Mouse (Mus musculus) embryonic fibroblast, embryonic 13.5 days (primary cell): ENCODE results near the gene E030018B13Rik. TPM values are rescaled to one million over a fixed set of nuclear protein-coding genes. Genes with fewer than 3 reads are reported as not detected.

Source experiments
- H3K27ac ChIP-seq: 2 replicates; pipeline ENCODE4 v1.5.1; 2012; ENCODE audit warnings: low read length, control low read depth, inconsistent platforms; ENCODE audit not compliant: insufficient read depth
- H3K4me1 ChIP-seq: 2 replicates; pipeline ENCODE4 v1.6.1; 2011; ENCODE audit warnings: low read length; ENCODE audit not compliant: control insufficient read depth, insufficient read depth
- H3K4me3 ChIP-seq: 2 replicates; pipeline ENCODE4 v1.5.1; 2011; ENCODE audit warnings: mild to moderate bottlenecking, control low read depth, low read length; ENCODE audit not compliant: insufficient read depth
- CTCF ChIP-seq: IDR thresholded peaks from 2 replicates; pipeline ENCODE4 v1.5.1; 2011; ENCODE audit warnings: mild to moderate bottlenecking, control low read depth, low read length, moderate library complexity, borderline replicate concordance; ENCODE audit not compliant: insufficient read depth
- POLR2A ChIP-seq: IDR thresholded peaks from 2 replicates; pipeline ENCODE4 v1.6.1; 2011; ENCODE audit warnings: low read depth, mild to moderate bottlenecking, control low read depth, low read length, moderate library complexity
- polyA plus RNA-seq: library from polyadenylated mRNA; stranded (reverse); fragments of >200 nt; gene quantifications from 2 replicates; pipeline ENCODE4 v1.2.4, GENCODE M21; 2011; ENCODE audit warnings: low read depth; ENCODE audit not compliant: missing spikeins, insufficient read length

E030018B13Rik gene
- polyA plus RNA-seq, 1 experiment = not detected

- Histone ChIP-seq H3K27ac (no peak overlapping the region), H3K4me1 (peaks cover 19% of the 10 kb centered on the region), H3K4me3 (no peak overlapping the region)
- TF ChIP-seq CTCF = no peak
- TF ChIP-seq POLR2A = no peak
Measured at GRCm38 (mm10) chr7:63905190-63905589, 11.5 kb upstream of the E030018B13Rik start.

GRCm38 (mm10) chr7:63905642-63906041 lies 11.0 kb upstream of the E030018B13Rik start:
- H3K27ac ChIP-seq = no peak overlapping the region
- H3K4me1 ChIP-seq = peaks cover 22% of the 10 kb centered on the region
- H3K4me3 ChIP-seq = no peak overlapping the region
- TF ChIP-seq CTCF (no peak), POLR2A (no peak)

GRCm38 (mm10) chr7:63907778-63908495 lies 8.7 kb upstream of the E030018B13Rik start:
- peak overlapping the region; percentile 82; the same call in 1 of the 2 replicates for H3K27ac ChIP-seq

GRCm38 (mm10) chr7:63908496-63909285 lies 8.0 kb upstream of the E030018B13Rik start:
- Histone ChIP-seq H3K4me3 (no peak overlapping the region), H3K4me1 (peaks cover 21% of the 10 kb centered on the region), H3K27ac (peak overlapping the region; percentile 82)
- TF ChIP-seq POLR2A (peak; percentile 54), CTCF (no peak)

More at GRCm38 (mm10) chr7:63907778-63908495, 8.7 kb upstream of the E030018B13Rik start:
- peaks cover 27% of the 10 kb centered on the region for H3K4me1 ChIP-seq
- H3K4me3 ChIP-seq = no peak overlapping the region
- TF ChIP-seq CTCF = no peak
- no peak for TF ChIP-seq POLR2A

DNA sequence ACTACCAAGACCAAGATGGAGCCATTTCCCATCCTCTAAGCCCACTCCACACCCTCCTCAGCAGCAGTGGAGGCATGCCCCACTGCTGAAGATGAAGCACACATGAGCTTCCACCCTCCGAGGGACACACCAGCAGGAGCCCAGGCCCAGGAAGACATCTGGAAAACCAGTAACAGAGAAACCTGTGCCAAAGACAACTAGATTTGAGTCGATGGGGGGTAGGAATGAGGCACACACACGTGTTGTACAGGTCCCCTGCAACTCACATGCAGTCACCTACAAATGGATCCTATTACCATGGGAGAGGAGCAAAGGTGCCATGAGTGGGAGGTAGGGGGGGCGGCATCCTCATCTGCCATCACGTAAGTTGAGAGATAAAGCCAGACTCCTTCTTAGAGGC lies 6.4 kb upstream of the E030018B13Rik start:
- H3K27ac ChIP-seq = no peak overlapping the region
- H3K4me1 ChIP-seq = peaks cover 30% of the 10 kb centered on the region
- TF ChIP-seq CTCF (no peak), POLR2A (no peak)
- no peak overlapping the region for H3K4me3 ChIP-seq

GRCm38 (mm10) chr7:63910912-63911311 lies 5.7 kb upstream of the E030018B13Rik start:
- H3K4me1 ChIP-seq = peaks cover 27% of the 10 kb centered on the region
- no peak overlapping the region for H3K4me3 ChIP-seq
- H3K27ac ChIP-seq = 0 out of 2 replicates have a peak overlapping the region, but pooled peaks have one; percentile 60
- TF ChIP-seq CTCF (no peak), POLR2A (no peak)

GRCm38 (mm10) chr7:63911383-63912233 lies 5.0 kb upstream of the E030018B13Rik start:
- Histone ChIP-seq H3K4me3 (no peak overlapping the region), H3K27ac (peak overlapping the region; percentile 60), H3K4me1 (peaks cover 25% of the 10 kb centered on the region)
- TF ChIP-seq CTCF (no peak), POLR2A (no peak)

DNA sequence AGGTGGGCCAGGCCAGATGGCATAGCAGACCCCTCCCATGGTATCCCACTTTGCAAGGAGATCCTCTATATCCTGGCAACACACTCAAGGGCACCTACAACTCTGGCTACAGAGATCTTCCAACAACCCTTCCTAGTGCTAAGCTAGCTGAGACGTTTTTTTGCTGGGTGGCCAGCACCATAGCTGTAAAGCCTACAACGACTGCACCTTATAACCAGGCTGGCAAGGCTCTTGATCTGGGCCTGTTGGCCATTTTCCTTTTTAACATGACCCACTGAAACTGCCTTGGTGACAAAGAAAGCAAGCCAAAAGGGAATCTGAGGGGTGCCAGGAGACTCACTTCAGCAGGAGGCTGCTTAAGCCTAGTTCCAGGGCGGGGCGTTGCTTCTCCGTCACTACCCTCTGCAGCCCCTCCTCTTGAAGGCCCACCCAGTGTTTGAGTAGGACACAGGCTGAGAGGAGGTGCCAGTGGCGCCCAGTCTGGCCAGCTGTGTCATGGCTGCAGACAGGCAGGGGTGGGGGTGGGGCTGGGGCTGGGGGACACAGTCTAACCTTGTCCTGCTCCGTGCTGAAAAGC lies 4.3 kb upstream of the E030018B13Rik start:
- Histone ChIP-seq H3K4me3 (no peak overlapping the region), H3K27ac (peak overlapping the region; percentile 60), H3K4me1 (peaks cover 25% of the 10 kb centered on the region)
- no peak for TF ChIP-seq CTCF
- TF ChIP-seq POLR2A = no peak
